Mouse (Mus musculus): ENCODE measurements around the gene Map2k2. TPM values are rescaled to one million over a fixed set of nuclear protein-coding genes. Genes with fewer than 3 reads are reported as not detected.
"Not testable (repeated sequence)": the region's sequence is repeated elsewhere in the genome, so short reads cannot be mapped to it uniquely, and the experiment has no call there.

The Map2k2 gene
- 35.9 and 52.2 TPM in 2 replicates for total RNA-seq (2014; fragmentation: Nextera tagmentation)
- 63.5 and 76.7 TPM in 2 replicates for total RNA-seq (2017)
- polyA plus RNA-seq (2012) = 272 and 393 TPM in 2 replicates

GRCm38 (mm10) chr10:81105565-81106112, at the start of gene Map2k2:
TSS of gene Map2k2 (plus strand) at chr10:81105915.
- Histone ChIP-seq H3K36me3 (replicated peaks) (peaks cover 45% of the 10 kb centered on the region), H3K27me3 (ENCODE audit: insufficient read depth, low read length) (no peaks in the 10 kb centered on the region), H3K9me3 (replicated peaks) (no peaks in the 10 kb centered on the region), H3K4me3 (ENCODE audit: low read depth, low read length) (peak within 1 kb of the TSS; percentile 84), H3K4me1 (ENCODE audit: insufficient read depth, low read depth, low read length) (peaks cover 69% of the 10 kb centered on the region)
- ATAC-seq (ENCODE audit: extremely low read depth, insufficient number of reproducible peaks, low FRiP score, poor library complexity, severe bottlenecking) (peak; percentile 58), DNase-seq (ENCODE audit: low spot score) (peak; percentile 98)
- TF ChIP-seq POLR2AphosphoS5 (IDR thresholded peaks at IDR 0.05; ENCODE audit: insufficient replicate concordance, low read depth, low read length) = no peak
- no peak for TF ChIP-seq CTCF (IDR thresholded peaks at IDR 0.05; ENCODE audit: low read depth, low read length)

GRCm38 (mm10) chr10:81057406-81058130, 48.1 kb upstream of the Map2k2 start:
- Histone ChIP-seq H3K36me3 (replicated peaks) (peaks cover 64% of the 10 kb centered on the region), H3K4me3 (ENCODE audit: low read depth, low read length) (no peak overlapping the region), H3K27me3 (ENCODE audit: insufficient read depth, low read length) (no peaks in the 10 kb centered on the region), H3K9me3 (replicated peaks) (no peaks in the 10 kb centered on the region), H3K4me1 (ENCODE audit: insufficient read depth, low read depth, low read length) (peaks cover 50% of the 10 kb centered on the region)
- DNase-seq (ENCODE audit: low spot score) = no peak
- no peak for TF ChIP-seq POLR2AphosphoS5 (IDR thresholded peaks at IDR 0.05; ENCODE audit: insufficient replicate concordance, low read depth, low read length)
- TF ChIP-seq CTCF (IDR thresholded peaks at IDR 0.05; ENCODE audit: low read depth, low read length) = no peak
- no peak for TF ChIP-seq TAL1 (conservative IDR thresholded peaks at IDR 0.05; ENCODE audit: low read depth, low read length)
- no peak for TF ChIP-seq GATA2 (IDR thresholded peaks at IDR 0.05; ENCODE audit: borderline replicate concordance, low read depth, low read length)
- TF ChIP-seq GATA1 (IDR thresholded peaks at IDR 0.05; ENCODE audit: borderline replicate concordance, low read length) = no peak
- no peak for ATAC-seq (ENCODE audit: extremely low read depth, insufficient number of reproducible peaks, low FRiP score, poor library complexity, severe bottlenecking)

GRCm38 (mm10) chr10:81058896-81059295, 46.8 kb upstream of the Map2k2 start:
- Histone ChIP-seq H3K36me3 (replicated peaks) (peaks cover 51% of the 10 kb centered on the region), H3K4me1 (ENCODE audit: insufficient read depth, low read depth, low read length) (peaks cover 43% of the 10 kb centered on the region), H3K27me3 (ENCODE audit: insufficient read depth, low read length) (no peaks in the 10 kb centered on the region), H3K4me3 (ENCODE audit: low read depth, low read length) (peak overlapping the region; percentile 89), H3K9me3 (replicated peaks) (no peaks in the 10 kb centered on the region)
- no peak for TF ChIP-seq POLR2AphosphoS5 (IDR thresholded peaks at IDR 0.05; ENCODE audit: insufficient replicate concordance, low read depth, low read length)
- TF ChIP-seq GATA2 (IDR thresholded peaks at IDR 0.05; ENCODE audit: borderline replicate concordance, low read depth, low read length) = no peak
- TF ChIP-seq TAL1 (conservative IDR thresholded peaks at IDR 0.05; ENCODE audit: low read depth, low read length) = no peak
- no peak for TF ChIP-seq CTCF (IDR thresholded peaks at IDR 0.05; ENCODE audit: low read depth, low read length)
- no peak for TF ChIP-seq GATA1 (IDR thresholded peaks at IDR 0.05; ENCODE audit: borderline replicate concordance, low read length)
- DNase-seq (ENCODE audit: low spot score) (no peak), ATAC-seq (ENCODE audit: extremely low read depth, insufficient number of reproducible peaks, low FRiP score, poor library complexity, severe bottlenecking) (no peak)

GRCm38 (mm10) chr10:81059603-81060543, 45.8 kb upstream of the Map2k2 start, which contains the start of gene Sgta:
TSS of gene Sgta (minus strand) at chr10:81060181.
- DNase-seq (ENCODE audit: low spot score) (peak; percentile 92), ATAC-seq (ENCODE audit: extremely low read depth, insufficient number of reproducible peaks, low FRiP score, poor library complexity, severe bottlenecking) (peak; percentile 93)
- TF ChIP-seq GATA2 (IDR thresholded peaks at IDR 0.05; ENCODE audit: borderline replicate concordance, low read depth, low read length) (no peak), TAL1 (conservative IDR thresholded peaks at IDR 0.05; ENCODE audit: low read depth, low read length) (no peak), CTCF (IDR thresholded peaks at IDR 0.05; ENCODE audit: low read depth, low read length) (no peak), GATA1 (IDR thresholded peaks at IDR 0.05; ENCODE audit: borderline replicate concordance, low read length) (no peak), POLR2AphosphoS5 (IDR thresholded peaks at IDR 0.05; ENCODE audit: insufficient replicate concordance, low read depth, low read length) (no peak)
- H3K36me3 ChIP-seq (replicated peaks) = peaks cover 41% of the 10 kb centered on the region
- H3K9me3 ChIP-seq (replicated peaks) = 0 out of 2 replicates have a peak, but pooled peaks cover 2% of the 10 kb centered on the region
- peaks cover 40% of the 10 kb centered on the region for H3K4me1 ChIP-seq (ENCODE audit: insufficient read depth, low read depth, low read length)
- peak within 1 kb of the TSS; percentile 89 for H3K4me3 ChIP-seq (ENCODE audit: low read depth, low read length)
- peaks cover 4% of the 10 kb centered on the region; the same call in 1 of the 2 replicates for H3K27me3 ChIP-seq (ENCODE audit: insufficient read depth, low read length)

- H3K4me3 ChIP-seq (ENCODE audit: low read depth, low read length) = no peak overlapping the region
- H3K4me1 ChIP-seq (ENCODE audit: insufficient read depth, low read depth, low read length) = peaks cover 20% of the 10 kb centered on the region
- peaks cover 14% of the 10 kb centered on the region for H3K27me3 ChIP-seq (ENCODE audit: insufficient read depth, low read length)
- 0 out of 2 replicates have a peak, but pooled peaks cover 2% of the 10 kb centered on the region for H3K9me3 ChIP-seq (replicated peaks)
- no peak for TF ChIP-seq GATA2 (IDR thresholded peaks at IDR 0.05; ENCODE audit: borderline replicate concordance, low read depth, low read length)
- no peak for TF ChIP-seq POLR2AphosphoS5 (IDR thresholded peaks at IDR 0.05; ENCODE audit: insufficient replicate concordance, low read depth, low read length)
- no peak for TF ChIP-seq GATA1 (IDR thresholded peaks at IDR 0.05; ENCODE audit: borderline replicate concordance, low read length)
- no peak for TF ChIP-seq TAL1 (conservative IDR thresholded peaks at IDR 0.05; ENCODE audit: low read depth, low read length)
- TF ChIP-seq CTCF (IDR thresholded peaks at IDR 0.05; ENCODE audit: low read depth, low read length) = no peak
- DNase-seq (ENCODE audit: low spot score) (no peak), ATAC-seq (ENCODE audit: extremely low read depth, insufficient number of reproducible peaks, low FRiP score, poor library complexity, severe bottlenecking) (no peak)
- peaks cover 13% of the 10 kb centered on the region for H3K36me3 ChIP-seq (replicated peaks)
These were observed 43.0 kb upstream of the Map2k2 start for GRCm38 (mm10) chr10:81062710-81063109.

- not testable (repeated sequence) for H3K36me3 ChIP-seq (replicated peaks); ATAC-seq (ENCODE audit: extremely low read depth, insufficient number of reproducible peaks, low FRiP score, poor library complexity, severe bottlenecking); H3K9me3 ChIP-seq (replicated peaks); DNase-seq (ENCODE audit: low spot score); H3K4me1 ChIP-seq (ENCODE audit: insufficient read depth, low read depth, low read length); H3K4me3 ChIP-seq (ENCODE audit: low read depth, low read length)
- peaks cover 21% of the 10 kb centered on the region for H3K27me3 ChIP-seq (ENCODE audit: insufficient read depth, low read length)
These were observed 41.2 kb upstream of the Map2k2 start for GRCm38 (mm10) chr10:81064519-81064918.
